Mouse (Mus musculus) kidney, embryonic 14.5 days (tissue): Measurements from ENCODE around the gene Ctxn1. TPM values are rescaled to one million over a fixed set of nuclear protein-coding genes. Genes with fewer than 3 reads are reported as not detected.

Experiments used
- polyA plus RNA-seq: library from polyadenylated mRNA; unstranded; fragments of >200 nt; fragmentation: Nextera tagmentation; extraction: Ambion mirVana; gene quantifications from 2 replicates; pipeline ENCODE4 v1.2.1, GENCODE M21; 2014

The Ctxn1 gene
- polyA plus RNA-seq, 1 experiment from 2014 or later, result 93.1 TPM

Other genes starting within 250 kb of the Ctxn1 start
- gene Cd209f, start 153.4 kb downstream of the Ctxn1 start, polyA plus RNA-seq, result not detected in 2 replicates
- gene Cd209g, start 125.2 kb downstream of the Ctxn1 start, polyA plus RNA-seq, result not detected in 2 replicates
- gene Evi5l, start 92.7 kb downstream of the Ctxn1 start, polyA plus RNA-seq, result 12.8 and 18.3 TPM in 2 replicates
- gene Prr36, start 41.8 kb downstream of the Ctxn1 start, polyA plus RNA-seq, result 3.8 and 7.1 TPM in 2 replicates
- 0.41 and 0.43 TPM in 2 replicates for gene Lrrc8e, start 32.4 kb downstream of the Ctxn1 start, polyA plus RNA-seq
- gene Map2k7, start 20.5 kb downstream of the Ctxn1 start, polyA plus RNA-seq, result 22.6 and 24.3 TPM in 2 replicates
- gene Gm49320, start 20.4 kb downstream of the Ctxn1 start, polyA plus RNA-seq, result 0.86 and 2.2 TPM in 2 replicates
- 4.7 and 5.9 TPM in 2 replicates for gene Tgfbr3l, start 11.1 kb downstream of the Ctxn1 start, polyA plus RNA-seq
- gene Snapc2, start 6.2 kb downstream of the Ctxn1 start, polyA plus RNA-seq, result 61.9 and 63.6 TPM in 2 replicates
- gene Timm44, start 16.6 kb upstream of the Ctxn1 start, polyA plus RNA-seq, result 75.7 and 81.2 TPM in 2 replicates
- gene Ccl25, start 65.9 kb upstream of the Ctxn1 start, polyA plus RNA-seq, result 14.7 and 17.2 TPM in 2 replicates
- 201 and 312 TPM in 2 replicates for gene Elavl1, start 66.1 kb upstream of the Ctxn1 start, polyA plus RNA-seq
- 14.2 and 18.1 TPM in 2 replicates for gene Cers4, start 233.8 kb upstream of the Ctxn1 start, polyA plus RNA-seq